Comparison of ENCODE assay signal across 22 mouse cellular contexts in genomic region chr11:107438140-107438539, GRCm38 (mm10). TPM values are rescaled to one million over a fixed set of nuclear protein-coding genes. Genes with fewer than 3 reads are reported as not detected.
DNase-seq lines count a peak whose midpoint lies in the region; ATAC-seq and TF ChIP-seq lines count a peak whose summit lies in the region.
"Had no signal": no experiment of that assay in that cellular context is flagged by ENCODE, and none has a peak within 500 bp of the region (broad histone marks: within the 10 kb centered on the region; RNA-seq: fewer than 3 reads in every experiment).

No protein-coding gene starts in this region.

- intact Hi-C loops in left cerebral cortex, postnatal 36 days (cut with DNase I), result no loop called here

- no peaks in the 10 kb centered on the region for H3K9me3 ChIP-seq in heart, embryonic 14.5 days (ENCODE audit: control insufficient read depth, low read length)
- H3K9me3 ChIP-seq in lung, embryonic 14.5 days (ENCODE audit: low read depth, low read length), result no peaks in the 10 kb centered on the region; the same call in 1 of the 2 replicates
- H3K9me3 ChIP-seq: embryonic facial prominence, embryonic 12.5 days; forebrain, embryonic 15.5 days; liver, embryonic 15.5 days; stomach, embryonic 15.5 days had no signal

- H3K36me3 ChIP-seq in heart, embryonic 14.5 days (ENCODE audit: control insufficient read depth, insufficient read depth, low read length), result no peaks in the 10 kb centered on the region
- H3K36me3 ChIP-seq in lung, embryonic 14.5 days (ENCODE audit: insufficient read depth), result no peaks in the 10 kb centered on the region
- H3K36me3 ChIP-seq: embryonic facial prominence, embryonic 12.5 days; forebrain, embryonic 15.5 days; liver, embryonic 15.5 days; stomach, embryonic 15.5 days had no signal

- H3K4me3 ChIP-seq in heart, embryonic 14.5 days (ENCODE audit: control insufficient read depth in 1 of 2, insufficient read depth in 1 of 2, low read depth in 1 of 2, low read length in 2 of 2), result no peak overlapping the region
- H3K4me3 ChIP-seq in lung, embryonic 14.5 days (ENCODE audit: low read depth, low read length), result no peak overlapping the region
- H3K4me3 ChIP-seq: embryonic facial prominence, embryonic 12.5 days; forebrain, embryonic 15.5 days; liver, embryonic 15.5 days; stomach, embryonic 15.5 days had no signal

- TF ChIP-seq CTCF in lung, embryonic 14.5 days (IDR thresholded peaks at IDR 0.05; ENCODE audit: low read depth), result no peak

- no peak for ATAC-seq in heart, embryonic 14.5 days (ENCODE audit: insufficient number of reproducible peaks, insufficient read depth, low FRiP score, low read depth)
- ATAC-seq in lung, embryonic 14.5 days (ENCODE audit: insufficient read depth), result no peak
- ATAC-seq: inflammation-experienced regulatory T-cells, adult 6 months; midbrain, embryonic 16.5 days had no signal

- H3K27me3 ChIP-seq in heart, embryonic 14.5 days (ENCODE audit: control insufficient read depth, insufficient read depth, low read length), result no peaks in the 10 kb centered on the region
- no peaks in the 10 kb centered on the region for H3K27me3 ChIP-seq in lung, embryonic 14.5 days (ENCODE audit: insufficient read depth, low read length)
- H3K27me3 ChIP-seq: embryonic facial prominence, embryonic 12.5 days; forebrain, embryonic 15.5 days; liver, embryonic 15.5 days; stomach, embryonic 15.5 days had no signal

- WGBS in heart, embryonic 14.5 days, result 93% methylated on average over 3 of the region's 3 CpGs
- 67% methylated on average over 3 of the region's 3 CpGs for WGBS in lung, embryonic 14.5 days

- H3K9ac ChIP-seq in heart, embryonic 14.5 days (ENCODE audit: low read length), result no peak overlapping the region
- H3K9ac ChIP-seq in lung, embryonic 14.5 days, result no peak overlapping the region
- H3K9ac ChIP-seq: embryonic facial prominence, embryonic 12.5 days; forebrain, embryonic 15.5 days; hindbrain, embryonic 14.5 days; liver, embryonic 15.5 days; stomach, embryonic 15.5 days had no signal

- peaks cover 3 to 19% of the 10 kb centered on the region in 2 experiments; a peak in 3 of 4 replicates for H3K4me1 ChIP-seq in heart, embryonic 14.5 days (ENCODE audit: control insufficient read depth in 2 of 2, insufficient read depth in 2 of 2, low read length in 2 of 2)
- no peaks in the 10 kb centered on the region for H3K4me1 ChIP-seq in lung, embryonic 14.5 days (ENCODE audit: insufficient read depth)
- H3K4me1 ChIP-seq: stomach, embryonic 15.5 days had no signal

- DNase-seq in heart, adult 9 months (ENCODE audit: low spot score in 2 of 2), result no peak
- DNase-seq in lung, embryonic 14.5 days, result peak; percentile 43
- no peak for DNase-seq in lung, postnatal 14 days
- peak; percentile 30 for DNase-seq in adipocyte (ENCODE audit: low spot score)
- no peak for DNase-seq in natural killer cell, adult 2 months (ENCODE audit: low spot score in 2 of 2)
- no peak for DNase-seq in left cerebral cortex, postnatal 36 days (ENCODE audit: low spot score in 2 of 2)
- DNase-seq: adrenal gland, postnatal 25 days; cerebellum, adult 9-11 months; gastrocnemius, postnatal 14 days; kidney, adult 18-20 months; kidney, postnatal 10 days; liver; thymus, postnatal 25 days had no signal

- peak overlapping the region in 1 of 2 experiments; percentile 59; a peak in 1 of 4 replicates for H3K27ac ChIP-seq in heart, embryonic 14.5 days (replicated peaks in 1 of 2; ENCODE audit: control insufficient read depth in 1 of 2, insufficient read depth in 1 of 2, low read depth in 2 of 2, low read length in 2 of 2)
- H3K27ac ChIP-seq in lung, embryonic 14.5 days (ENCODE audit: low read depth), result no peak overlapping the region
- H3K27ac ChIP-seq: embryonic facial prominence, embryonic 12.5 days; forebrain, embryonic 15.5 days; hindbrain, embryonic 14.5 days; liver, embryonic 15.5 days; macrophage; stomach, embryonic 15.5 days had no signal

- H3K4me2 ChIP-seq in heart, embryonic 14.5 days (ENCODE audit: low read length), result peak overlapping the region; percentile 13; the same call in 1 of the 2 replicates
- H3K4me2 ChIP-seq in lung, embryonic 14.5 days, result no peak overlapping the region
- H3K4me2 ChIP-seq: embryonic facial prominence, embryonic 12.5 days; forebrain, embryonic 15.5 days; hindbrain, embryonic 14.5 days; liver, embryonic 15.5 days; stomach, embryonic 15.5 days had no signal

RNA-seq across cellular contexts. Expression of gene Pitpnc1, which starts 32.4 kb away (rescaled TPM):
- 16.0 and 16.8 TPM in 2 replicates for polyA plus RNA-seq in heart, embryonic 14.5 days (2014; fragmentation: Nextera tagmentation; extraction: Ambion mirVana)
- polyA plus RNA-seq in lung, embryonic 14.5 days (2014; fragmentation: Nextera tagmentation; extraction: Ambion mirVana), result 16.2 and 17.3 TPM in 2 replicates
- 10 to 100 TPM; 51.2 to 54.5 TPM for total RNA-seq in left cerebral cortex, postnatal 36 days (2021)

RNA-seq across cellular contexts. Expression of gene Psmd12, which starts 41.1 kb away (rescaled TPM):
- 143 and 147 TPM in 2 replicates for polyA plus RNA-seq in heart, embryonic 14.5 days (2014; fragmentation: Nextera tagmentation; extraction: Ambion mirVana)
- 188 and 192 TPM in 2 replicates for polyA plus RNA-seq in lung, embryonic 14.5 days (2014; fragmentation: Nextera tagmentation; extraction: Ambion mirVana)
- total RNA-seq in left cerebral cortex, postnatal 36 days (2021), result 10 to 100 TPM; 66.2 to 67.0 TPM

Comparison
In these comparisons a context has a peak if more than half of its experiments do, and no peak if none do; other contexts are left out.
1. DNase-seq: peak in lung, embryonic 14.5 days (single experiment) and adipocyte (single experiment); none in heart, adult 9 months (0 of 2), lung, postnatal 14 days (single experiment), natural killer cell, adult 2 months (0 of 2) and left cerebral cortex, postnatal 36 days (0 of 2).